ENCODE assay signal across 8 mouse cellular contexts in the genomic region with DNA sequence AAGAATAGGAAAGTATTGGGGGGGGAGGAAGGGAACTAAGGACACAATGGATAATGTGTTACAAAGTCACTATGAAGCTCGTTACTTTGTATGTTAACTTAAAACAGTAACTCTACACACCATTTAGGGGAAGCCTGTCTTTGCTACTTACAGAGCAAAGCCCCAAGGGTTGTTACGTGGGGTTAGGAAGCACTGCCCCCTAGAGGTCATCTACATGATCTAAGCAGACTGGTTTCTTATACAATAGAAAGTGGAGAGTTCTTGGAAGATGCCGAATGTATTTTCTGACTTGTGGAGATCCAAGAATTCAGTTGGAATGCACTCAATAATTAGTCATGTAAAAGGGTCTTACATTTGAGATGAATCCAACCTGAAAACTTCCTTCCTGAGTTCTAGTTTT. TPM values are rescaled to one million over a fixed set of nuclear protein-coding genes. Genes with fewer than 3 reads are reported as not detected.
DNase-seq lines count a peak whose midpoint lies in the region; ATAC-seq and TF ChIP-seq lines count a peak whose summit lies in the region.

No protein-coding gene starts in this region.

- no peaks in the 10 kb centered on the region for H3K27me3 ChIP-seq in embryonic facial prominence, embryonic 14.5 days (replicated peaks; ENCODE audit: control insufficient read depth, insufficient read depth, low read length)
- 0 out of 2 replicates have a peak, but pooled peaks cover 7% of the 10 kb centered on the region for H3K27me3 ChIP-seq in liver, embryonic 15.5 days

- H3K36me3 ChIP-seq in embryonic facial prominence, embryonic 14.5 days (ENCODE audit: control insufficient read depth, insufficient read depth, low read length) = no peaks in the 10 kb centered on the region
- no peaks in the 10 kb centered on the region for H3K36me3 ChIP-seq in liver, embryonic 15.5 days (replicated peaks)

- H3K4me1 ChIP-seq in bone marrow, adult 2 months (ENCODE audit: control insufficient read depth, insufficient read depth, low read length) = no peaks in the 10 kb centered on the region; the same call in 1 of the 2 replicates
- H3K4me1 ChIP-seq in embryonic facial prominence, embryonic 14.5 days (ENCODE audit: control insufficient read depth, insufficient read depth, low read length) = peaks cover 3% of the 10 kb centered on the region; the same call in 1 of the 2 replicates
- peaks cover 7% of the 10 kb centered on the region for H3K4me1 ChIP-seq in liver, embryonic 15.5 days (replicated peaks)

- intact Hi-C loops in heart, postnatal 10 days (cut with DNase I) = loop anchor here (1.0 to 2.0 kb wide), 3 partner anchors 118 to 159 kb away; no protein-coding TSS in a partner anchor

- H3K4me3 ChIP-seq in bone marrow, adult 2 months (replicated peaks; ENCODE audit: control insufficient read depth, low read depth, low read length) = no peak overlapping the region
- no peak overlapping the region for H3K4me3 ChIP-seq in embryonic facial prominence, embryonic 14.5 days (ENCODE audit: low read depth, low read length)
- H3K4me3 ChIP-seq in liver, embryonic 15.5 days (replicated peaks) = 0 out of 2 replicates have a peak overlapping the region, but pooled peaks have one; percentile 27

- no peak overlapping the region for H3K27ac ChIP-seq in bone marrow, adult 2 months (ENCODE audit: control insufficient read depth, insufficient read depth, low read depth, low read length, poor library complexity)
- H3K27ac ChIP-seq in embryonic facial prominence, embryonic 14.5 days (replicated peaks; ENCODE audit: low read depth, low read length) = no peak overlapping the region
- H3K27ac ChIP-seq in liver, embryonic 15.5 days (replicated peaks) = no peak overlapping the region

- ATAC-seq in embryonic facial prominence, embryonic 14.5 days (ENCODE audit: low read depth) = peak; percentile 90
- ATAC-seq in liver, embryonic 15.5 days (ENCODE audit: insufficient read depth) = peak; percentile 56; the same call in 1 of the 2 replicates

- peak; percentile 42 for TF ChIP-seq CTCF in bone marrow, adult 2 months (IDR thresholded peaks at IDR 0.05; ENCODE audit: control insufficient read depth, insufficient read depth, low read length)

- no peaks in the 10 kb centered on the region for H3K9me3 ChIP-seq in embryonic facial prominence, embryonic 14.5 days (ENCODE audit: control insufficient read depth, low read length)
- H3K9me3 ChIP-seq in liver, embryonic 15.5 days (replicated peaks) = no peaks in the 10 kb centered on the region

- 3% methylated on average over 3 of the region's 3 CpGs for WGBS in bone marrow, adult 2 months
- WGBS in embryonic facial prominence, embryonic 14.5 days = 6% methylated on average over 3 of the region's 3 CpGs
- WGBS in liver, embryonic 15.5 days (ENCODE audit: insufficient replicate concordance) = 4% methylated on average over 3 of the region's 3 CpGs

- no peak for TF ChIP-seq POLR2A in bone marrow, adult 2 months (IDR thresholded peaks at IDR 0.05; ENCODE audit: borderline replicate concordance, control insufficient read depth, low read depth, low read length)

- no peak overlapping the region for H3K9ac ChIP-seq in embryonic facial prominence, embryonic 14.5 days (ENCODE audit: low read depth, low read length)
- no peak overlapping the region for H3K9ac ChIP-seq in liver, embryonic 15.5 days

- peak overlapping the region; percentile 47 for H3K4me2 ChIP-seq in embryonic facial prominence, embryonic 14.5 days (ENCODE audit: low read depth, low read length)
- H3K4me2 ChIP-seq in liver, embryonic 15.5 days = peak overlapping the region; percentile 60

- peak; percentile 70 to 85 for DNase-seq in CD8-positive naive resting alpha-beta T cell, adult 2 months (ENCODE audit: low read depth in 2 of 2, low spot score in 2 of 2)
- DNase-seq in embryonic facial prominence, embryonic 14.5 days (ENCODE audit: low spot score) = peak; percentile 94
- peak; percentile 86 to 88 for DNase-seq in heart, postnatal 10 days
- DNase-seq in kidney, postnatal 36 days = peak; percentile 82 to 83
- DNase-seq in neural tube, embryonic 10.5 days (ENCODE audit: extremely low spot score, low spot score) = peak; percentile 44
- peak; percentile 42 to 67 for DNase-seq in thymus, adult 18-20 months

RNA-seq across cellular contexts. Expression of a gene that starts 23.2 kb away (rescaled TPM):
- 9.3 and 17.0 TPM in 2 replicates for polyA plus RNA-seq in bone marrow, adult 2 months (2011; ENCODE audit: insufficient read depth, insufficient read length, low replicate concordance, missing spikeins)
- polyA plus RNA-seq in embryonic facial prominence, embryonic 14.5 days (2014; fragmentation: Nextera tagmentation; extraction: Ambion mirVana) = 46.1 and 56.2 TPM in 2 replicates
- 10 to 100 TPM; 51.6 to 60.4 TPM for total RNA-seq in heart, postnatal 10 days (2021)
- 14.5 and 18.2 TPM in 2 replicates for polyA plus RNA-seq in liver, embryonic 15.5 days (2015; fragmentation: Nextera tagmentation; extraction: Ambion mirVana)

RNA-seq across cellular contexts. Expression of a gene that starts 33.6 kb away (rescaled TPM):
- 22.5 and 51.3 TPM in 2 replicates for polyA plus RNA-seq in bone marrow, adult 2 months (2011; ENCODE audit: insufficient read depth, insufficient read length, low replicate concordance, missing spikeins)
- polyA plus RNA-seq in embryonic facial prominence, embryonic 14.5 days (2014; fragmentation: Nextera tagmentation; extraction: Ambion mirVana) = 141 and 147 TPM in 2 replicates
- total RNA-seq in heart, postnatal 10 days (2021) = 100 to 1,000 TPM; 312 to 340 TPM
- 33.8 and 33.9 TPM in 2 replicates for polyA plus RNA-seq in liver, embryonic 15.5 days (2015; fragmentation: Nextera tagmentation; extraction: Ambion mirVana)

Comparison
In these comparisons a context has a peak if more than half of its experiments do, and no peak if none do; other contexts are left out.
1. DNase-seq: peak in every context shown above with its lines; median percentile 94 in embryonic facial prominence, embryonic 14.5 days; 87 in heart, postnatal 10 days; 82 in kidney, postnatal 36 days; 78 in CD8-positive naive resting alpha-beta T cell, adult 2 months; 54 in thymus, adult 18-20 months; 44 in neural tube, embryonic 10.5 days.